Comparison of ENCODE assay signal across 10 mouse cellular contexts in the genomic region with DNA sequence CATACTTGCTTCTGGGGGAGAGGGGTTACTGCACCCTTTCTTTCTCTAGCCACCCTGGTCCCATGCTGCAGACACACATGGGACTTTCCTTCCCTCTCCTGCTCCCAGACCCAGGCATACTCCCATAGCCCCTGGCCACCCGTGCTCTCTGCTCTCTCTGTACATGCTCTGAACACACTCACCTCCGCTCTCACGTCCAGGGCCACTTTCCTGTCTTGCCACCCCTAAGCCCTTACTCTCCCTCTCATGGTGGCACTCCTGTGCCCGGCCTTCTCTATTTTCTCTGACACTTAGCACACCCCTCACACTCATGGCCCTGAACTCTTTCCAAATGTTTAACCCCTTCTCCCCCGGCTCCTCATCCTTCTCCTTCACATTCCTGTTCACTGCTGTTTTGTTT. TPM values are rescaled to one million over a fixed set of nuclear protein-coding genes. Genes with fewer than 3 reads are reported as not detected.
A peak's percentile ranks its signal among the peaks of the same experiment; 100 is the strongest.
DNase-seq lines count a peak whose midpoint lies in the region; ATAC-seq lines count a peak whose summit lies in the region.
"Had no signal": no experiment of that assay in that cellular context is flagged by ENCODE, and none has a peak within 500 bp of the region (broad histone marks: within the 10 kb centered on the region; RNA-seq: fewer than 3 reads in every experiment).

No protein-coding gene starts in this region.

- no peak overlapping the region for H3K27ac ChIP-seq in heart, embryonic 11.5 days (ENCODE audit: low read depth, low read length)
- H3K27ac ChIP-seq in hindbrain, embryonic 12.5 days: peak overlapping the region; percentile 48
- no peak overlapping the region for H3K27ac ChIP-seq in liver, embryonic 11.5 days (ENCODE audit: low read depth, low read length)
- H3K27ac ChIP-seq: limb, embryonic 13.5 days had no signal

- no peaks in the 10 kb centered on the region for H3K36me3 ChIP-seq in heart, embryonic 11.5 days (ENCODE audit: control insufficient read depth, insufficient read depth, low read length)
- no peaks in the 10 kb centered on the region for H3K36me3 ChIP-seq in hindbrain, embryonic 12.5 days
- no peaks in the 10 kb centered on the region for H3K36me3 ChIP-seq in liver, embryonic 11.5 days (ENCODE audit: control insufficient read depth, insufficient read depth, low read length)
- H3K36me3 ChIP-seq: limb, embryonic 13.5 days had no signal

- no peak overlapping the region; the same call in 1 of the 2 replicates for H3K4me3 ChIP-seq in heart, embryonic 11.5 days (ENCODE audit: low read depth, low read length)
- no peak overlapping the region; the same call in 1 of the 2 replicates for H3K4me3 ChIP-seq in hindbrain, embryonic 12.5 days
- H3K4me3 ChIP-seq in liver, embryonic 11.5 days (ENCODE audit: low read depth, low read length): no peak overlapping the region

- no peak for ATAC-seq in heart, embryonic 11.5 days (replicated peaks; ENCODE audit: insufficient number of reproducible peaks, low FRiP score, low TSS enrichment)
- no peak for ATAC-seq in hindbrain, embryonic 12.5 days (ENCODE audit: low FRiP score)
- no peak for ATAC-seq in liver, embryonic 11.5 days (replicated peaks; ENCODE audit: low FRiP score)
- ATAC-seq: inflammation-experienced regulatory T-cells, adult 6 months had no signal

- peak overlapping the region; percentile 59 for H3K4me2 ChIP-seq in heart, embryonic 11.5 days
- H3K4me2 ChIP-seq in hindbrain, embryonic 12.5 days (replicated peaks): 0 out of 2 replicates have a peak overlapping the region, but pooled peaks have one; percentile 8
- H3K4me2 ChIP-seq in liver, embryonic 11.5 days: no peak overlapping the region
- H3K4me2 ChIP-seq: limb, embryonic 13.5 days had no signal

- H3K4me1 ChIP-seq in heart, embryonic 11.5 days (ENCODE audit: control insufficient read depth, insufficient read depth, low read length): peaks cover 22% of the 10 kb centered on the region
- peaks cover 58% of the 10 kb centered on the region for H3K4me1 ChIP-seq in hindbrain, embryonic 12.5 days
- H3K4me1 ChIP-seq in liver, embryonic 11.5 days (replicated peaks; ENCODE audit: control insufficient read depth, insufficient read depth, low read length): peaks cover 18% of the 10 kb centered on the region

- no peak for DNase-seq in heart, adult 9 months (ENCODE audit: low spot score in 2 of 2)
- peak; percentile 21 for DNase-seq in MN1 (ENCODE audit: low spot score)
- peak; percentile 38 for DNase-seq in lung, postnatal 36 days
- DNase-seq in spleen, adult 12 weeks (ENCODE audit: low spot score): no peak
- no peak for DNase-seq in liver, embryonic 11.5 days (ENCODE audit: low spot score)
- DNase-seq in urinary bladder, postnatal 14 days (ENCODE audit: low spot score): no peak

- no peaks in the 10 kb centered on the region for H3K9me3 ChIP-seq in heart, embryonic 11.5 days (replicated peaks; ENCODE audit: control insufficient read depth, low read length)
- H3K9me3 ChIP-seq in hindbrain, embryonic 12.5 days (replicated peaks): no peaks in the 10 kb centered on the region
- H3K9me3 ChIP-seq in liver, embryonic 11.5 days (ENCODE audit: control insufficient read depth, low read length): no peaks in the 10 kb centered on the region
- H3K9me3 ChIP-seq: limb, embryonic 13.5 days had no signal

- no peak overlapping the region for H3K9ac ChIP-seq in heart, embryonic 11.5 days (ENCODE audit: low read depth, low read length)
- peak overlapping the region; percentile 39; the same call in 1 of the 2 replicates for H3K9ac ChIP-seq in hindbrain, embryonic 12.5 days
- H3K9ac ChIP-seq in liver, embryonic 11.5 days (ENCODE audit: low read depth, low read length): no peak overlapping the region
- H3K9ac ChIP-seq: limb, embryonic 13.5 days had no signal

- WGBS in heart, embryonic 11.5 days (ENCODE audit: insufficient replicate concordance): 17% methylated on average over 5 of the region's 5 CpGs
- 14% methylated on average over 5 of the region's 5 CpGs for WGBS in hindbrain, embryonic 12.5 days
- WGBS in liver, embryonic 11.5 days: 19% methylated on average over 5 of the region's 5 CpGs

- peaks cover 74% of the 10 kb centered on the region for H3K27me3 ChIP-seq in heart, embryonic 11.5 days (ENCODE audit: control insufficient read depth, insufficient read depth, low read length)
- peaks cover 83% of the 10 kb centered on the region for H3K27me3 ChIP-seq in hindbrain, embryonic 12.5 days
- peaks cover 88% of the 10 kb centered on the region for H3K27me3 ChIP-seq in liver, embryonic 11.5 days (replicated peaks; ENCODE audit: control insufficient read depth, insufficient read depth, low read length)

RNA-seq across cellular contexts. Expression of gene Syt3, which starts 25.9 kb away (rescaled TPM):
- polyA plus RNA-seq in heart, embryonic 11.5 days (2014; fragmentation: Nextera tagmentation; extraction: Ambion mirVana): 0.32 and 0.59 TPM in 2 replicates
- polyA plus RNA-seq in hindbrain, embryonic 12.5 days (2016; fragmentation: Nextera tagmentation; extraction: Ambion mirVana): 6.8 and 7.5 TPM in 2 replicates
- polyA plus RNA-seq in liver, embryonic 11.5 days (2014; fragmentation: Nextera tagmentation; extraction: Ambion mirVana): 0.35 and 0.40 TPM in 2 replicates
- polyA plus RNA-seq: inflammation-experienced regulatory T-cells, adult 6 months had no signal

RNA-seq across cellular contexts. Expression of gene 1700008O03Rik, which starts 27.6 kb away (rescaled TPM):
- 0.65 and 1.0 TPM in 2 replicates for polyA plus RNA-seq in heart, embryonic 11.5 days (2014; fragmentation: Nextera tagmentation; extraction: Ambion mirVana)
- 1.1 and 1.9 TPM in 2 replicates for polyA plus RNA-seq in hindbrain, embryonic 12.5 days (2016; fragmentation: Nextera tagmentation; extraction: Ambion mirVana)
- polyA plus RNA-seq in liver, embryonic 11.5 days (2014; fragmentation: Nextera tagmentation; extraction: Ambion mirVana): 0.83 and 0.93 TPM in 2 replicates
- polyA plus RNA-seq: inflammation-experienced regulatory T-cells, adult 6 months had no signal

RNA-seq across cellular contexts. Expression of gene Shank1, which starts 48.0 kb away (rescaled TPM):
- polyA plus RNA-seq in heart, embryonic 11.5 days (2014; fragmentation: Nextera tagmentation; extraction: Ambion mirVana): 1.1 and 1.3 TPM in 2 replicates
- polyA plus RNA-seq in hindbrain, embryonic 12.5 days (2016; fragmentation: Nextera tagmentation; extraction: Ambion mirVana): 12.5 and 12.8 TPM in 2 replicates
- polyA plus RNA-seq in liver, embryonic 11.5 days (2014; fragmentation: Nextera tagmentation; extraction: Ambion mirVana): 0.62 and 0.69 TPM in 2 replicates

RNA-seq across cellular contexts. Expression of gene Clec11a, which starts 51.3 kb away (rescaled TPM):
- 0.65 and 0.84 TPM in 2 replicates for polyA plus RNA-seq in heart, embryonic 11.5 days (2014; fragmentation: Nextera tagmentation; extraction: Ambion mirVana)
- 2.0 and 2.9 TPM in 2 replicates for polyA plus RNA-seq in hindbrain, embryonic 12.5 days (2016; fragmentation: Nextera tagmentation; extraction: Ambion mirVana)
- 0.90 and 1.1 TPM in 2 replicates for polyA plus RNA-seq in liver, embryonic 11.5 days (2014; fragmentation: Nextera tagmentation; extraction: Ambion mirVana)

Comparison
In these comparisons a context has a peak if more than half of its experiments do, and no peak if none do; other contexts are left out.
1. DNase-seq: peak in MN1 (single experiment) and lung, postnatal 36 days (single experiment); none in heart, adult 9 months (0 of 2), spleen, adult 12 weeks (single experiment), liver, embryonic 11.5 days (single experiment) and urinary bladder, postnatal 14 days (single experiment).